ENCODE assay signal across 23 mouse cellular contexts in the genomic region with DNA sequence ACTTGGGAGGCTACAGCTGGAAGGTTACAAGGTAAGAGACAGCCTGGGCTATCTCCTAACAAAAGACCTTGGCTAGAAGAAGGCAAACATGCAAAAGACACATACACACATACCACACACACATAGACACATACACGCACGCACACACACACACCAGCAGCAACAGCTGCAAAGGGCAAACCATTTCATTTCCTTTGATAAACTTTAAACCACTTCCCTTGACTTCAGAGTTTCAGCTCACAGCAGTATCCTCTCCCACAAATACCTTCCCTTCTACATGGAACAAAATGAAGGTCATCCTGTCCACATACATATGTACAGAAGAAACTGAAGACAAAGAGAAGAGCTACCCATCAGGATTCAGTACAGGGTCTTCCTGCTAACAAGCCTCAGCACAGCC. TPM values are rescaled to one million over a fixed set of nuclear protein-coding genes. Genes with fewer than 3 reads are reported as not detected.
DNase-seq lines count a peak whose midpoint lies in the region; ATAC-seq and TF ChIP-seq lines count a peak whose summit lies in the region.
"Had no signal": no experiment of that assay in that cellular context is flagged by ENCODE, and none has a peak within 500 bp of the region (broad histone marks: within the 10 kb centered on the region; RNA-seq: fewer than 3 reads in every experiment).

No protein-coding gene starts in this region.

- no peak for TF ChIP-seq CTCF in embryonic fibroblast, embryonic 13.5 days (IDR thresholded peaks at IDR 0.05; ENCODE audit: borderline replicate concordance, insufficient read depth, low read length)

- no peak overlapping the region for H3K4me3 ChIP-seq in embryonic fibroblast, embryonic 13.5 days (ENCODE audit: insufficient read depth, low read length)
- no peak overlapping the region for H3K4me3 ChIP-seq in myocyte
- no peak overlapping the region for H3K4me3 ChIP-seq in midbrain, embryonic 14.5 days (replicated peaks; ENCODE audit: low read depth, low read length)
- H3K4me3 ChIP-seq: embryonic facial prominence, embryonic 12.5 days; erythroblast, embryonic 14.5 days; forebrain, embryonic 12.5 days; heart, embryonic 10.5 days; hindbrain, embryonic 10.5 days; layer of hippocampus, adult 2 months; limb, embryonic 10.5 days; neural tube, embryonic 12.5 days had no signal

- no peaks in the 10 kb centered on the region for H3K27me3 ChIP-seq in myocyte (ENCODE audit: control insufficient read depth, insufficient read depth, insufficient read length)
- H3K27me3 ChIP-seq in midbrain, embryonic 14.5 days (ENCODE audit: control insufficient read depth, insufficient read depth, low read length): no peaks in the 10 kb centered on the region
- H3K27me3 ChIP-seq: embryonic facial prominence, embryonic 12.5 days; forebrain, embryonic 12.5 days; neural tube, embryonic 12.5 days had no signal

- 90% methylated on average over 2 of the region's 2 CpGs for WGBS in midbrain, embryonic 14.5 days

- H3K36me3 ChIP-seq in myocyte (ENCODE audit: control insufficient read depth, insufficient read depth): peaks cover 31% of the 10 kb centered on the region
- H3K36me3 ChIP-seq in midbrain, embryonic 14.5 days (ENCODE audit: control insufficient read depth, insufficient read depth, low read length): peaks cover 14% of the 10 kb centered on the region; the same call in 1 of the 2 replicates
- H3K36me3 ChIP-seq: forebrain, embryonic 12.5 days had no signal

- peak; percentile 59 for ATAC-seq in CD4-positive, CD25-positive, alpha-beta regulatory T cell, adult 4 months
- no peak for ATAC-seq in midbrain, embryonic 14.5 days (ENCODE audit: low FRiP score, low TSS enrichment)
- ATAC-seq: hindbrain, postnatal 0 days had no signal

- no peak overlapping the region for H3K9ac ChIP-seq in midbrain, embryonic 14.5 days (replicated peaks; ENCODE audit: low read length)
- H3K9ac ChIP-seq: embryonic facial prominence, embryonic 12.5 days; forebrain, embryonic 12.5 days; neural tube, embryonic 12.5 days had no signal

- peaks cover 3% of the 10 kb centered on the region for H3K4me1 ChIP-seq in embryonic fibroblast, embryonic 13.5 days (ENCODE audit: control insufficient read depth, insufficient read depth, low read length)
- H3K4me1 ChIP-seq in midbrain, embryonic 14.5 days (ENCODE audit: control insufficient read depth, insufficient read depth, low read length): no peaks in the 10 kb centered on the region
- H3K4me1 ChIP-seq: embryonic facial prominence, embryonic 12.5 days; forebrain, embryonic 12.5 days; heart, embryonic 10.5 days; hindbrain, embryonic 10.5 days; limb, embryonic 10.5 days; neural tube, embryonic 12.5 days had no signal

- peak; percentile 74 for DNase-seq in thymus, postnatal 0 days (ENCODE audit: low spot score)
- no peak for DNase-seq in thymus, postnatal 25 days
- DNase-seq in heart, postnatal 4 days: no peak
- no peak for DNase-seq in midbrain, embryonic 14.5 days
- DNase-seq: cerebellum, adult 11-12 months; cerebellum, postnatal 14 days; kidney, adult 18-20 months; right cerebral cortex, postnatal 4 days had no signal

- peak overlapping the region; percentile 55; the same call in 1 of the 2 replicates for H3K27ac ChIP-seq in embryonic fibroblast, embryonic 13.5 days (ENCODE audit: insufficient read depth, low read length)
- no peak overlapping the region for H3K27ac ChIP-seq in midbrain, embryonic 14.5 days (replicated peaks; ENCODE audit: low read depth, low read length)
- H3K27ac ChIP-seq: embryonic facial prominence, embryonic 12.5 days; forebrain, embryonic 12.5 days; heart, embryonic 10.5 days; hindbrain, embryonic 10.5 days; hindbrain, postnatal 0 days; kidney, postnatal 0 days; layer of hippocampus, adult 2 months; limb, embryonic 10.5 days; macrophage; neural tube, embryonic 12.5 days had no signal

- peaks cover 44% of the 10 kb centered on the region for H3K79me2 ChIP-seq in myocyte (ENCODE audit: control insufficient read depth, insufficient read depth)

- no peaks in the 10 kb centered on the region for H3K9me3 ChIP-seq in midbrain, embryonic 14.5 days (ENCODE audit: control insufficient read depth, low read length)
- H3K9me3 ChIP-seq: embryonic facial prominence, embryonic 12.5 days; forebrain, embryonic 12.5 days; heart, embryonic 10.5 days; hindbrain, embryonic 10.5 days; limb, embryonic 10.5 days; neural tube, embryonic 12.5 days had no signal

- no peak overlapping the region for H3K4me2 ChIP-seq in myocyte (ENCODE audit: low read depth)
- H3K4me2 ChIP-seq in midbrain, embryonic 14.5 days (ENCODE audit: low read length): no peak overlapping the region
- H3K4me2 ChIP-seq: embryonic facial prominence, embryonic 12.5 days; forebrain, embryonic 12.5 days; midbrain, embryonic 11.5 days; neural tube, embryonic 12.5 days had no signal

- no peak overlapping the region for H3ac ChIP-seq in myocyte (ENCODE audit: control insufficient read depth, insufficient read length)

- no peak for TF ChIP-seq POLR2A in embryonic fibroblast, embryonic 13.5 days (IDR thresholded peaks at IDR 0.05; ENCODE audit: low read depth, low read length)
- TF ChIP-seq POLR2A in myocyte (IDR thresholded peaks at IDR 0.05; ENCODE audit: insufficient read length, low read depth): no peak

TF ChIP-seq in myocyte, 11 proteins besides CTCF, POLR2A, EP300 and RAD21:
- TF ChIP-seq REST (IDR thresholded peaks at IDR 0.05; ENCODE audit: insufficient read depth, insufficient read length) (no peak), MYOD1 (IDR thresholded peaks at IDR 0.05; ENCODE audit: control insufficient read depth in 1 of 3, insufficient read length in 2 of 3, low read depth in 2 of 3) (peak in 2 of 3 experiments; percentile 45 to 49), SRF (IDR thresholded peaks at IDR 0.05; ENCODE audit: control insufficient read depth, insufficient read length, low read depth) (no peak)

RNA-seq across cellular contexts. Expression of a gene that starts 56.7 kb away (rescaled TPM):
- polyA plus RNA-seq in thymus, postnatal 0 days (2015; fragmentation: Nextera tagmentation; extraction: Ambion mirVana): 62.9 and 79.3 TPM in 2 replicates
- polyA plus RNA-seq in CD4-positive, CD25-positive, alpha-beta regulatory T cell, adult 4 months (2017; shearing (Covaris generic)): 100 to 1,000 TPM in 1 of 2 experiments, 10 to 100 TPM in 1; 83.2 to 105 TPM
- 53.1 and 78.3 TPM in 2 replicates for polyA plus RNA-seq in embryonic fibroblast, embryonic 13.5 days (2011; ENCODE audit: insufficient read length, low read depth, missing spikeins)
- 6.8 TPM for polyA plus RNA-seq in myocyte (2012; fragmentation: generic; extraction: Trizol)
- 10 to 100 TPM; 34.7 to 35.8 TPM for total RNA-seq in heart, postnatal 4 days (2021)
- polyA plus RNA-seq in midbrain, embryonic 14.5 days (2014; fragmentation: Nextera tagmentation; extraction: Ambion mirVana): 60.2 and 63.3 TPM in 2 replicates
